ENCODE assay signal across 16 mouse cellular contexts in the genomic region with DNA sequence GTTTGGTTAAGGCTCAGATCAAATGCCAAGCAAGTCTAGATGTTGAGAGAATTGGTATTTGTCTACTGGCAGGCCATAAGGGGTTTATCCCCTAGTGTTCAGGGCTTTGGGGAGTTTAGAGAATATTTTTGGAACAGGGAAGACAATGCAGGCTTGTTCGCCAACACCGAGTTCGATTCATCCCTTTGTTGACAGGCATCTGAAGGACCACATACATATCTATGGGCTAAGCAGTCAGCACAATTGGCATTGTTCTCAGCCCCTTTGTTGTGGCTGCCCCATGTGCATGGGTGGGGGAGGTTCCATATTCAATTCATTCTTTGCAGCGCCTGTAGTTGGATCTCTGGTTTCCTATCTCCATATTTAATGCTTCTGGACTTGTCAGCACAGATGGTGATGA.
DNase-seq lines count a peak whose midpoint lies in the region; ATAC-seq and TF ChIP-seq lines count a peak whose summit lies in the region.
"Had no signal": no experiment of that assay in that cellular context is flagged by ENCODE, and none has a peak within 500 bp of the region (broad histone marks: within the 10 kb centered on the region; RNA-seq: fewer than 3 reads in every experiment).

No protein-coding gene starts in this region.

- no peak for TF ChIP-seq CTCF in stomach, postnatal 0 days (IDR thresholded peaks at IDR 0.05; ENCODE audit: low read depth)

- H3K4me1 ChIP-seq in heart, embryonic 12.5 days (replicated peaks) = peaks cover 25% of the 10 kb centered on the region
- no peaks in the 10 kb centered on the region for H3K4me1 ChIP-seq in stomach, embryonic 14.5 days (ENCODE audit: control insufficient read depth, insufficient read depth, low read length)
- H3K4me1 ChIP-seq in stomach, postnatal 0 days (replicated peaks; ENCODE audit: control insufficient read depth, insufficient read depth) = no peaks in the 10 kb centered on the region
- H3K4me1 ChIP-seq in liver, embryonic 11.5 days (replicated peaks; ENCODE audit: control insufficient read depth, insufficient read depth, low read length) = no peaks in the 10 kb centered on the region
- peaks cover 6% of the 10 kb centered on the region; the same call in 1 of the 2 replicates for H3K4me1 ChIP-seq in forebrain, embryonic 10.5 days
- H3K4me1 ChIP-seq: embryonic facial prominence, embryonic 15.5 days had no signal

- no peaks in the 10 kb centered on the region for H3K27me3 ChIP-seq in heart, embryonic 12.5 days (replicated peaks)
- H3K27me3 ChIP-seq in stomach, embryonic 14.5 days (ENCODE audit: control insufficient read depth, insufficient read depth, low read length) = no peaks in the 10 kb centered on the region
- H3K27me3 ChIP-seq in stomach, postnatal 0 days (ENCODE audit: control insufficient read depth, insufficient read depth, low read length) = no peaks in the 10 kb centered on the region
- H3K27me3 ChIP-seq in liver, embryonic 11.5 days (replicated peaks; ENCODE audit: control insufficient read depth, insufficient read depth, low read length) = no peaks in the 10 kb centered on the region
- H3K27me3 ChIP-seq in forebrain, embryonic 10.5 days (ENCODE audit: poor library complexity, severe bottlenecking) = no peaks in the 10 kb centered on the region
- H3K27me3 ChIP-seq: embryonic facial prominence, embryonic 15.5 days; Patski had no signal

- no peaks in the 10 kb centered on the region for H3K36me3 ChIP-seq in heart, embryonic 12.5 days
- H3K36me3 ChIP-seq in stomach, embryonic 14.5 days (ENCODE audit: control insufficient read depth, insufficient read depth, low read length) = no peaks in the 10 kb centered on the region
- H3K36me3 ChIP-seq in stomach, postnatal 0 days (ENCODE audit: control insufficient read depth, insufficient read depth, low read length) = no peaks in the 10 kb centered on the region
- no peaks in the 10 kb centered on the region for H3K36me3 ChIP-seq in liver, embryonic 11.5 days (ENCODE audit: control insufficient read depth, insufficient read depth, low read length)
- H3K36me3 ChIP-seq in forebrain, embryonic 10.5 days (replicated peaks) = no peaks in the 10 kb centered on the region
- H3K36me3 ChIP-seq: embryonic facial prominence, embryonic 15.5 days had no signal

- 32% methylated on average over 4 of the region's 4 CpGs for WGBS in heart, embryonic 12.5 days
- 80% methylated on average over 4 of the region's 4 CpGs for WGBS in stomach, embryonic 14.5 days
- WGBS in stomach, postnatal 0 days = 63% methylated on average over 4 of the region's 4 CpGs
- 74% methylated on average over 4 of the region's 4 CpGs for WGBS in liver, embryonic 11.5 days
- WGBS in forebrain, embryonic 10.5 days = 80% methylated on average over 4 of the region's 4 CpGs

- intact Hi-C loops in heart, postnatal 10 days (cut with DNase I) = no loop called here

- no peak overlapping the region for H3K4me2 ChIP-seq in heart, embryonic 12.5 days
- H3K4me2 ChIP-seq in stomach, embryonic 14.5 days (replicated peaks; ENCODE audit: low read depth, low read length) = no peak overlapping the region
- no peak overlapping the region for H3K4me2 ChIP-seq in stomach, postnatal 0 days (replicated peaks; ENCODE audit: low read depth)
- no peak overlapping the region for H3K4me2 ChIP-seq in liver, embryonic 11.5 days
- H3K4me2 ChIP-seq: embryonic facial prominence, embryonic 15.5 days had no signal

- H3K27ac ChIP-seq in heart, embryonic 12.5 days (ENCODE audit: poor library complexity, severe bottlenecking) = peak overlapping the region; percentile 15; the same call in 1 of the 2 replicates
- H3K27ac ChIP-seq in stomach, embryonic 14.5 days (ENCODE audit: low read length) = peak overlapping the region; percentile 17; the same call in 1 of the 2 replicates
- H3K27ac ChIP-seq in stomach, postnatal 0 days (replicated peaks) = no peak overlapping the region
- no peak overlapping the region for H3K27ac ChIP-seq in liver, embryonic 11.5 days (ENCODE audit: low read depth, low read length)
- no peak overlapping the region for H3K27ac ChIP-seq in forebrain, embryonic 10.5 days
- H3K27ac ChIP-seq: embryonic facial prominence, embryonic 15.5 days; macrophage had no signal

- 0 out of 2 replicates have a peak, but pooled peaks have one; percentile 48 for ATAC-seq in heart, embryonic 12.5 days (ENCODE audit: insufficient number of reproducible peaks, low FRiP score)
- peak; percentile 18; the same call in 1 of the 2 replicates for ATAC-seq in stomach, embryonic 14.5 days (ENCODE audit: insufficient number of reproducible peaks, insufficient read depth, low FRiP score, low read depth)
- no peak for ATAC-seq in stomach, postnatal 0 days (ENCODE audit: low FRiP score, low TSS enrichment)
- ATAC-seq in liver, embryonic 11.5 days (replicated peaks; ENCODE audit: low FRiP score) = no peak
- ATAC-seq: Patski had no signal

- H3K4me3 ChIP-seq in heart, embryonic 12.5 days = no peak overlapping the region
- H3K4me3 ChIP-seq in stomach, embryonic 14.5 days (ENCODE audit: low read depth, low read length) = no peak overlapping the region
- no peak overlapping the region for H3K4me3 ChIP-seq in stomach, postnatal 0 days (ENCODE audit: low read depth, low read length)
- H3K4me3 ChIP-seq in liver, embryonic 11.5 days (ENCODE audit: low read depth, low read length) = no peak overlapping the region
- H3K4me3 ChIP-seq in forebrain, embryonic 10.5 days = no peak overlapping the region
- H3K4me3 ChIP-seq: embryonic facial prominence, embryonic 15.5 days had no signal

- no peak for TF ChIP-seq EP300 in stomach, postnatal 0 days (optimal IDR thresholded peaks at IDR 0.05)

- no peak overlapping the region for H3K9ac ChIP-seq in heart, embryonic 12.5 days
- no peak overlapping the region for H3K9ac ChIP-seq in stomach, embryonic 14.5 days (replicated peaks; ENCODE audit: low read depth, low read length)
- H3K9ac ChIP-seq in stomach, postnatal 0 days (ENCODE audit: low read length) = no peak overlapping the region
- H3K9ac ChIP-seq in liver, embryonic 11.5 days (ENCODE audit: low read depth, low read length) = no peak overlapping the region
- H3K9ac ChIP-seq: embryonic facial prominence, embryonic 15.5 days; liver, postnatal 0 days had no signal

- DNase-seq in heart, postnatal 10 days = no peak
- DNase-seq in layer of hippocampus, adult 11-12 months (ENCODE audit: low spot score) = peak; percentile 61
- DNase-seq in layer of hippocampus, postnatal 36 days = no peak
- no peak for DNase-seq in stomach, postnatal 0 days (ENCODE audit: low spot score)
- DNase-seq in liver, embryonic 11.5 days (ENCODE audit: low spot score) = no peak
- no peak for DNase-seq in forebrain, embryonic 10.5 days (ENCODE audit: extremely low spot score, low spot score)
- DNase-seq: adrenal gland, adult 2 months; gastrocnemius, postnatal 25 days; kidney, postnatal 25 days; liver, postnatal 0 days; spleen, adult 18-20 months had no signal

- H3K9me3 ChIP-seq in heart, embryonic 12.5 days (replicated peaks) = no peaks in the 10 kb centered on the region
- H3K9me3 ChIP-seq in stomach, embryonic 14.5 days (ENCODE audit: control insufficient read depth, low read depth, low read length) = no peaks in the 10 kb centered on the region
- no peaks in the 10 kb centered on the region for H3K9me3 ChIP-seq in stomach, postnatal 0 days (ENCODE audit: control insufficient read depth, low read length)
- H3K9me3 ChIP-seq in liver, embryonic 11.5 days (ENCODE audit: control insufficient read depth, low read length) = no peaks in the 10 kb centered on the region
- no peaks in the 10 kb centered on the region for H3K9me3 ChIP-seq in forebrain, embryonic 10.5 days
- H3K9me3 ChIP-seq: embryonic facial prominence, embryonic 15.5 days had no signal

Comparison
In these comparisons a context has a peak if more than half of its experiments do, and no peak if none do; other contexts are left out.
1. ATAC-seq: peak in heart, embryonic 12.5 days (single experiment) and stomach, embryonic 14.5 days (single experiment); none in stomach, postnatal 0 days (single experiment) and liver, embryonic 11.5 days (single experiment).
2. H3K27ac ChIP-seq: peak in heart, embryonic 12.5 days (single experiment) and stomach, embryonic 14.5 days (single experiment); none in stomach, postnatal 0 days (single experiment), liver, embryonic 11.5 days (single experiment) and forebrain, embryonic 10.5 days (single experiment).